Mouse (Mus musculus): ENCODE data around the gene Mdh2. TPM values are rescaled to one million over a fixed set of nuclear protein-coding genes. Genes with fewer than 3 reads are reported as not detected.

Mdh2 gene
- polyA plus RNA-seq, 1 experiment from 2014 or later = 752 TPM

GRCm38 (mm10) chr5:135782901-135783300, 4.6 kb downstream of the Mdh2 start:
- H3K4me3 ChIP-seq (replicated peaks; ENCODE audit: low read depth, low read length) = no peak overlapping the region
- peaks cover 9% of the 10 kb centered on the region; the same call in 1 of the 2 replicates for H3K4me1 ChIP-seq (replicated peaks; ENCODE audit: insufficient read depth, low read length)
- H3K4me2 ChIP-seq (ENCODE audit: low read length) = no peak overlapping the region
- WGBS = 91% methylated on average over 4 of the region's 4 CpGs
- H3K27ac ChIP-seq = no peak overlapping the region
- no peak for TF ChIP-seq CTCF (IDR thresholded peaks at IDR 0.05; ENCODE audit: low read depth)
- no peaks in the 10 kb centered on the region for H3K9me3 ChIP-seq (replicated peaks; ENCODE audit: low read length)
- peaks cover 51% of the 10 kb centered on the region for H3K36me3 ChIP-seq (ENCODE audit: insufficient read depth, low read length)
- H3K27me3 ChIP-seq (ENCODE audit: insufficient read depth, low read length) = no peaks in the 10 kb centered on the region
- DNase-seq (ENCODE audit: low spot score) = no peak
- H3K9ac ChIP-seq (ENCODE audit: low read depth, low read length) = no peak overlapping the region
- no peak for ATAC-seq (replicated peaks; ENCODE audit: low FRiP score, low read depth)

- peaks cover 26% of the 10 kb centered on the region for H3K36me3 ChIP-seq (ENCODE audit: insufficient read depth, low read length)
- ATAC-seq (replicated peaks; ENCODE audit: low FRiP score, low read depth) = peak; percentile 85
- no peak overlapping the region for H3K27ac ChIP-seq
These were observed 15.9 kb downstream of the Mdh2 start for GRCm38 (mm10) chr5:135793996-135794858.

GRCm38 (mm10) chr5:135794859-135795181, 16.5 kb downstream of the Mdh2 start:
- no peak for ATAC-seq (replicated peaks; ENCODE audit: low FRiP score, low read depth)
- peaks cover 20% of the 10 kb centered on the region for H3K36me3 ChIP-seq (ENCODE audit: insufficient read depth, low read length)
- no peaks in the 10 kb centered on the region for H3K9me3 ChIP-seq (replicated peaks; ENCODE audit: low read length)
- no peaks in the 10 kb centered on the region; the same call in 1 of the 2 replicates for H3K4me1 ChIP-seq (replicated peaks; ENCODE audit: insufficient read depth, low read length)
- H3K4me2 ChIP-seq (ENCODE audit: low read length) = peak overlapping the region; percentile 49
- peak overlapping the region; percentile 48; the same call in 1 of the 2 replicates for H3K9ac ChIP-seq (ENCODE audit: low read depth, low read length)
- H3K4me3 ChIP-seq (replicated peaks; ENCODE audit: low read depth, low read length) = peak overlapping the region; percentile 28
- H3K27ac ChIP-seq = 0 out of 2 replicates have a peak overlapping the region, but pooled peaks have one; percentile 19
- no peak for DNase-seq (ENCODE audit: low spot score)
- no peaks in the 10 kb centered on the region for H3K27me3 ChIP-seq (ENCODE audit: insufficient read depth, low read length)
- no peak for TF ChIP-seq CTCF (IDR thresholded peaks at IDR 0.05; ENCODE audit: low read depth)
- 11% methylated on average over 5 of the region's 5 CpGs for WGBS

More at GRCm38 (mm10) chr5:135793996-135794858, 15.9 kb downstream of the Mdh2 start:
- Histone ChIP-seq H3K4me3 (replicated peaks; ENCODE audit: low read depth, low read length) (peak overlapping the region; percentile 28), H3K4me1 (replicated peaks; ENCODE audit: insufficient read depth, low read length) (no peaks in the 10 kb centered on the region; the same call in 1 of the 2 replicates), H3K9me3 (replicated peaks; ENCODE audit: low read length) (no peaks in the 10 kb centered on the region), H3K9ac (ENCODE audit: low read depth, low read length) (peak overlapping the region; percentile 48; the same call in 1 of the 2 replicates), H3K4me2 (ENCODE audit: low read length) (peak overlapping the region; percentile 49), H3K27me3 (ENCODE audit: insufficient read depth, low read length) (no peaks in the 10 kb centered on the region)
- DNase-seq (ENCODE audit: low spot score) = peak; percentile 91
- peak; percentile 98 for TF ChIP-seq CTCF (IDR thresholded peaks at IDR 0.05; ENCODE audit: low read depth)
- 12% methylated on average over 20 of the region's 20 CpGs for WGBS

- Histone ChIP-seq H3K27ac (no peak overlapping the region), H3K36me3 (ENCODE audit: insufficient read depth, low read length) (no peaks in the 10 kb centered on the region), H3K9me3 (replicated peaks; ENCODE audit: low read length) (no peaks in the 10 kb centered on the region), H3K27me3 (ENCODE audit: insufficient read depth, low read length) (no peaks in the 10 kb centered on the region), H3K4me2 (ENCODE audit: low read length) (no peak overlapping the region), H3K9ac (ENCODE audit: low read depth, low read length) (no peak overlapping the region), H3K4me3 (replicated peaks; ENCODE audit: low read depth, low read length) (no peak overlapping the region), H3K4me1 (replicated peaks; ENCODE audit: insufficient read depth, low read length) (no peaks in the 10 kb centered on the region)
- 46% methylated on average over 4 of the region's 4 CpGs for WGBS
- TF ChIP-seq CTCF (IDR thresholded peaks at IDR 0.05; ENCODE audit: low read depth) = peak; percentile 63
- ATAC-seq (replicated peaks; ENCODE audit: low FRiP score, low read depth) (no peak), DNase-seq (ENCODE audit: low spot score) (peak; percentile 6)
These were observed 21.5 kb downstream of the Mdh2 start for GRCm38 (mm10) chr5:135799746-135800145.

- H3K4me2 ChIP-seq (ENCODE audit: low read length) = no peak overlapping the region
- no peak for ATAC-seq (replicated peaks; ENCODE audit: low FRiP score, low read depth)
- no peaks in the 10 kb centered on the region for H3K36me3 ChIP-seq (ENCODE audit: insufficient read depth, low read length)
- DNase-seq (ENCODE audit: low spot score) = no peak
- 2% methylated on average over 6 of the region's 6 CpGs for WGBS
- no peak overlapping the region for H3K9ac ChIP-seq (ENCODE audit: low read depth, low read length)
- H3K9me3 ChIP-seq (replicated peaks; ENCODE audit: low read length) = no peaks in the 10 kb centered on the region
- TF ChIP-seq CTCF (IDR thresholded peaks at IDR 0.05; ENCODE audit: low read depth) = no peak
- H3K4me1 ChIP-seq (replicated peaks; ENCODE audit: insufficient read depth, low read length) = no peaks in the 10 kb centered on the region
- no peaks in the 10 kb centered on the region for H3K27me3 ChIP-seq (ENCODE audit: insufficient read depth, low read length)
- H3K4me3 ChIP-seq (replicated peaks; ENCODE audit: low read depth, low read length) = no peak overlapping the region
- H3K27ac ChIP-seq = no peak overlapping the region
These were observed 22.6 kb downstream of the Mdh2 start for GRCm38 (mm10) chr5:135800927-135801326.

- DNase-seq (ENCODE audit: low spot score) (no peak), ATAC-seq (replicated peaks; ENCODE audit: low FRiP score, low read depth) (no peak)
- H3K4me1 ChIP-seq (replicated peaks; ENCODE audit: insufficient read depth, low read length) = no peaks in the 10 kb centered on the region
- H3K36me3 ChIP-seq (ENCODE audit: insufficient read depth, low read length) = no peaks in the 10 kb centered on the region
- no peak overlapping the region for H3K9ac ChIP-seq (ENCODE audit: low read depth, low read length)
- H3K9me3 ChIP-seq (replicated peaks; ENCODE audit: low read length) = no peaks in the 10 kb centered on the region
- TF ChIP-seq CTCF (IDR thresholded peaks at IDR 0.05; ENCODE audit: low read depth) = no peak
- H3K4me3 ChIP-seq (replicated peaks; ENCODE audit: low read depth, low read length) = no peak overlapping the region
- no peak overlapping the region for H3K4me2 ChIP-seq (ENCODE audit: low read length)
- WGBS = 92% methylated on average over 8 of the region's 8 CpGs
- no peak overlapping the region for H3K27ac ChIP-seq
- H3K27me3 ChIP-seq (ENCODE audit: insufficient read depth, low read length) = no peaks in the 10 kb centered on the region
These were observed 24.4 kb downstream of the Mdh2 start for GRCm38 (mm10) chr5:135802641-135803040.

Measured in kidney, postnatal 0 days (tissue).